Mouse (Mus musculus) gastrocnemius, adult 2 months (tissue): Measurements from ENCODE around the gene Meis3. TPM values are rescaled to one million over a fixed set of nuclear protein-coding genes. Genes with fewer than 3 reads are reported as not detected.
A peak's percentile ranks its signal among the peaks of the same experiment; 100 is the strongest.

ENCODE experiments used
- DNase-seq: peaks from one replicate; pipeline ENCODE4 v3.0.0; 2022
- H3K27ac ChIP-seq: fragments of 200-600 bp; 2 replicates; pipeline ENCODE4 v1.8.1; 2022; ENCODE audit warnings: mild to moderate bottlenecking
- H3K4me3 ChIP-seq: fragments of 200-600 bp; 2 replicates; pipeline ENCODE4 v1.8.1; 2022; ENCODE audit warnings: mild to moderate bottlenecking, moderate library complexity
- CTCF ChIP-seq: fragments of 200-600 bp; IDR thresholded peaks from 2 replicates; pipeline ENCODE4 v1.8.1; 2022; ENCODE audit warnings: antibody characterized with exemption, mild to moderate bottlenecking, moderate library complexity
- intact Hi-C: fragments of 180-260 bp; cut with DNase I; formaldehyde crosslinking; loops from one replicate; pipeline ENCODE4 v1.15.1; 2025
- total RNA-seq, 2 experiments: library from RNA; stranded (reverse); gene quantifications; 2 replicates each; pipeline ENCODE4 v1.2.3; 2021

Meis3 gene
- total RNA-seq, 2 experiments from 2014 or later = 1.5 to 2.0 TPM

DNA sequence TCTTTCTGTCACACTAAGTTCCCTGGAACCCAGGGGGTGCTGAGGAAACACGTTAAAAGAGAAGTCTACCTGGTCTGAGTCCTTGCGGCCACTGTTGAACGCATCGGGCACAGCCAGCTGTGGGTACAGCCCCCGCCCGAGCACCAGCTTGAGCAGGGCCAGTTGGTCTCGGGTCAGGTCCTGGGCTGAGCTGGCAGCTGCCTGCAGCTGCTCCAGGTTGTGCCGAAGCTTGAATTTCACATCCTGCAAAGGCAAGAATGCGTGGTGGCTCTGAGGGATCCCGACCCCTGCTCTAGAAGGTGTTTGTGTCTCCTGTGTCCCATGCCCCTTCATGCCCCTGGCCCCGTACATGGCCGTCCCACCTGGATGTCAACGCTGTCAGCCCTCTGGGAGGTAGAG is 28.6 kb downstream of the Meis3 start:
- Histone ChIP-seq H3K4me3 (no peak overlapping the region), H3K27ac (no peak overlapping the region)
- no peak for TF ChIP-seq CTCF
- no peak for DNase-seq
- intact Hi-C loops = no loop called here

GRCm38 (mm10) chr7:16204791-16205190 is 29.9 kb downstream of the Meis3 start:
- Histone ChIP-seq H3K4me3 (no peak overlapping the region), H3K27ac (no peak overlapping the region)
- intact Hi-C loops = no loop called here
- TF ChIP-seq CTCF = no peak
- DNase-seq = no peak

DNA sequence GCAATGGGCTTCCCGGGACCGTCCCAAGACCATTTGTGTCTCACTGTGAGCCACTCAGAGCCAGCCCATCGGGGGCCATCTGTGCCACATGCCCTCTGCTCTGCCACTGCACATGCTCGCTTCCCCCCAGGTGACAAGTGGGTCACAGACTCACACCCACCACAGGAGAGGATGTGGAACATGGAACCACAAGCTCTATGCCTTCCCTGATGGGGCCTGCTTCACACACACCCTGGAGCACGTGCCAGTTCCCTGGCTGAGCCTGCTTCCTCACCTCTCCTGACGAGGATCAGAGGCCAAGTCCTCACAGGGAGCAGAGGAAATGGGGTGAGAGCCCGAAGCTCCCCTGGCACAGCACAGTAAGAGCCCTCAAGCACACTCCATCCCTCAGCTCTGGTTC is 32.2 kb downstream of the Meis3 start:
- intact Hi-C loops = no loop called here
- Histone ChIP-seq H3K4me3 (no peak overlapping the region), H3K27ac (0 out of 2 replicates have a peak overlapping the region, but pooled peaks have one; percentile 31)
- TF ChIP-seq CTCF = no peak
- DNase-seq = peak; percentile 11

DNA sequence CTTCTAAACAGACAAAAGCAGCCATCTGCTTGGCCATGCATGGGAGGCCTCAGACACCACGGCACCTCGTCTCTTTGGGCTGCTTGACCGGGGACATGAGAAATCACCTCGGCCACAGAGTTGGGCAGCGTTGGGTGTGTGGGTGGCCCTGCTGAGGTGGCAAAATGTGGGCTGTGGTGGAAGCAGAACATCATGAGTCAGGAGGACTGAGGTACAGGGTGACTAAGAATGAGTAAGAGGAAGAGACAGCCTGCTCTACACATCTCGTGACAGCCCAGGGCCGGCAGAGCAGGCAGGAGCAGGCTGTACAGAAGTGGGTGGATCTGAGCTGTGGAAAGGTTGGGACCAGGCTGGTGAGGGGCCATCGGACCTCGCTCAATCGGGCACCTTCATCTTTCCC is 32.6 kb downstream of the Meis3 start:
- intact Hi-C loops = no loop called here
- peak; percentile 32 for DNase-seq
- no peak for TF ChIP-seq CTCF
- H3K27ac ChIP-seq = peak overlapping the region; percentile 31; the same call in 1 of the 2 replicates
- H3K4me3 ChIP-seq = no peak overlapping the region

- Histone ChIP-seq H3K27ac (no peak overlapping the region), H3K4me3 (no peak overlapping the region)
- DNase-seq = no peak
- intact Hi-C loops = no loop called here
- TF ChIP-seq CTCF = no peak
Measured at GRCm38 (mm10) chr7:16208781-16209665, 34.1 kb downstream of the Meis3 start.

- Histone ChIP-seq H3K4me3 (no peak overlapping the region), H3K27ac (no peak overlapping the region)
- DNase-seq = peak; percentile 51
- TF ChIP-seq CTCF = peak; percentile 41
- intact Hi-C loops = loop anchor here (5.0 kb wide), 1 partner anchor 36 kb away; no protein-coding TSS in a partner anchor
Measured at GRCm38 (mm10) chr7:16210862-16211365, 36.0 kb downstream of the Meis3 start.

GRCm38 (mm10) chr7:16213196-16213595 is 38.3 kb downstream of the Meis3 start:
- Histone ChIP-seq H3K27ac (no peak overlapping the region), H3K4me3 (no peak overlapping the region)
- no peak for TF ChIP-seq CTCF
- DNase-seq = no peak
- intact Hi-C loops = loop anchor here (5.0 kb wide), 1 partner anchor 34 kb away; no protein-coding TSS in a partner anchor

GRCm38 (mm10) chr7:16213986-16214385 is 39.1 kb downstream of the Meis3 start:
- Histone ChIP-seq H3K27ac (no peak overlapping the region), H3K4me3 (no peak overlapping the region)
- intact Hi-C loops = loop anchor here (5.0 kb wide), 1 partner anchor 33 kb away; no protein-coding TSS in a partner anchor
- no peak for TF ChIP-seq CTCF
- no peak for DNase-seq

DNA sequence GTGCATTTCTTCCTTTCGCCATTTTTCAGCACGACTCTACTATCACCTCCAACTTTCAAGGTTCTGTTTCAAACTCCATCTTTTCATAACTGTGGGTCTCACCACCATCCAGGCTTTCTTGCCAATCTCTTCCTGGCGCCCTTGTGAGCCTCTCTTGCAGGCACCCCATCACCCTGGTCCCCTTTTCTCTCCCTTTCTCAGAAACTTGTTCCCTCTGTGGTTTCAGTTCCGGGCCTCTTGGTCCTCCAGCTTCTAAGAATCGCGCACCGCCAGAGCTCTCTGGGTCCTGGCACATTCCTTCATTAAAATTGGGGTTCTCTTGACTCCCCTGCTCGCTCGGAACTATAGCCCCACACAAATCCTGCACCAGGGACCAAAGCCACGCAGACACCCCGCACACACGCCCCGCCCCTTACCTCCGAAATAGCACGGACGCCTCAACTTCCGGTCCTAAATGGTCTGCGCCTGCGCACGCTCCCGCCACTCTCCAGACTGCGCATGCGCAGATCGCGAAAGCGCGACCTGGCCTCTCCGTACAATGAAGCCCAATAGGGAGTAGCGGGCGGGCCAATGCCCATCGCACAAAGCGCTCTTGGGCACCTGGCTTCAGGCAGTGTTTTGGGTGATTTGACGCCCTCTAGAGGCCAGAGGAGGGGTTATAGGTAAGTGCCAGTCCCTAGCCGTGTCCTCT is 46.8 kb downstream of the Meis3 start, which contains the start of gene Dhx34:
Dhx34 (minus strand) TSS at position 456 of the 691 bp plus-strand sequence.
- intact Hi-C loops = no loop called here

GRCm38 (mm10) chr7:16229869-16230268 is 55.0 kb downstream of the Meis3 start:
- intact Hi-C loops = no loop called here
- peak overlapping the region; percentile 63 for H3K27ac ChIP-seq

More for the DNA sequence above, 46.8 kb downstream of the Meis3 start, which contains the start of gene Dhx34:
- peak within 1 kb of the TSS; percentile 91 for H3K4me3 ChIP-seq
- H3K27ac ChIP-seq = peak within 1 kb of the TSS; percentile 92
- peak; percentile 52 for TF ChIP-seq CTCF
- DNase-seq = peak; percentile 97

More at GRCm38 (mm10) chr7:16229869-16230268, 55.0 kb downstream of the Meis3 start:
- H3K4me3 ChIP-seq = no peak overlapping the region
- DNase-seq = no peak
- TF ChIP-seq CTCF = no peak

Other genes starting within 250 kb of the Meis3 start
- gene Nop53, start 229.0 kb upstream of the Meis3 start, total RNA-seq = 10 to 100 TPM; 85.7 to 97.4 TPM
- 10 to 100 TPM; 31.4 to 38.7 TPM for gene Ehd2, start 207.5 kb upstream of the Meis3 start, total RNA-seq
- gene Bicra, start 127.2 kb upstream of the Meis3 start, total RNA-seq = 1 to 10 TPM; 6.8 to 7.1 TPM
- not detected for gene Zfp541, start 113.3 kb upstream of the Meis3 start, total RNA-seq
- 100 to 1,000 TPM in 1 of 2 experiments, 10 to 100 TPM in 1; 99.2 to 113 TPM for gene Napa, start 76.6 kb upstream of the Meis3 start, total RNA-seq
- gene Kptn, start 55.2 kb upstream of the Meis3 start, total RNA-seq = 10 to 100 TPM; 10.3 to 16.0 TPM
- gene Slc8a2, start 45.3 kb upstream of the Meis3 start, total RNA-seq = under 1 TPM; 0.08 to 0.28 TPM
- 1 to 10 TPM; 3.8 to 4.4 TPM for gene Dhx34, start 46.9 kb downstream of the Meis3 start, total RNA-seq
- gene C5ar2, start 69.1 kb downstream of the Meis3 start, total RNA-seq = under 1 TPM; 0.18 to 0.39 TPM
- 1 to 10 TPM; 1.6 to 2.4 TPM for gene C5ar1, start 84.5 kb downstream of the Meis3 start, total RNA-seq
- 10 to 100 TPM; 15.7 to 15.8 TPM for gene Inafm1, start 98.5 kb downstream of the Meis3 start, total RNA-seq
- 10 to 100 TPM; 41.0 to 42.1 TPM for gene Ccdc9, start 111.7 kb downstream of the Meis3 start, total RNA-seq
- gene Bbc3, start 133.3 kb downstream of the Meis3 start, total RNA-seq = 1 to 10 TPM; 1.4 to 2.9 TPM
- 10 to 100 TPM; 21.6 to 34.8 TPM for gene Sae1, start 212.7 kb downstream of the Meis3 start, total RNA-seq
- gene Zc3h4, start 225.8 kb downstream of the Meis3 start, total RNA-seq = 10 to 100 TPM; 29.9 to 32.0 TPM